Mouse (Mus musculus): ENCODE results near the gene Tlnrd1.
"Not testable (repeated sequence)": the region's sequence is repeated elsewhere in the genome, so short reads cannot be mapped to it uniquely, and the experiment has no call there.

The Tlnrd1 gene

DNA sequence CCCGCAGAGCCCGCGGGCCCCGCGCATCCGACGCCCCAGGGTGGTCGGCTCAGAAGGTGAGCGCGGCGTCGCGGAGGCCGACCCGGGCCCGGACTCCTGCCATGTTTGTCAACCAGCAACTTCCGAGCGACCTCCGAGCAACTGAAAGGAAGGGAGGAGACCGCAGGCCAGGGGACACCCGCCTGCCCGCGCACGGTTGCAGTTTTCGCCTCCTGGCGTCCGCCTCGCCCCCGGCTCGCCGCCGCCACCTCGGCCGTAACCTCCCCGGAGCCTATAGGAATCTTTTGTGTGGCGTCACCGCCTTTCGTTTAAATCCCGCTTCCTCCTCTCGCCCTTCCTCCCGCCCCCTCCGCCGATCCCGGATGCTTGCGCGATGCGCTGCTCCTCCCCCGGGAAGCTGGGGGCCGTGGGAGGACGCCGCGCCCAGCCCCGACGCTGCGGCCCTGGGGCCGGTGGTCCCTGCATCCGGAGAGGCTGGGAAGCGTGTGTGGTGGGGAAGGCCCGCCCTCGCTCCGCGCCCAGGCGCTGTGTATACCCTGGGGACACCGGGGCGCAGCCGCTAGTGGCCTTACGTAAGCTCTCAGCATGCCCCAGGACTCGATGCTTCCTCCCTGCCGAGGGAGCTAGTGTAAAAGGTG lies at the start of gene Tlnrd1, which contains the start of gene Mesd:
TSS of gene Tlnrd1 (minus strand) at position 285 of the 638 bp plus-strand sequence.
TSS of gene Mesd (plus strand) at position 446 of the 638 bp plus-strand sequence.
- peak; percentile 86 for DNase-seq

GRCm38 (mm10) chr7:83921637-83922036 lies 37.5 kb upstream of the Tlnrd1 start:
- DNase-seq: no peak

GRCm38 (mm10) chr7:83920241-83920640 lies 36.1 kb upstream of the Tlnrd1 start:
- DNase-seq: no peak

DNA sequence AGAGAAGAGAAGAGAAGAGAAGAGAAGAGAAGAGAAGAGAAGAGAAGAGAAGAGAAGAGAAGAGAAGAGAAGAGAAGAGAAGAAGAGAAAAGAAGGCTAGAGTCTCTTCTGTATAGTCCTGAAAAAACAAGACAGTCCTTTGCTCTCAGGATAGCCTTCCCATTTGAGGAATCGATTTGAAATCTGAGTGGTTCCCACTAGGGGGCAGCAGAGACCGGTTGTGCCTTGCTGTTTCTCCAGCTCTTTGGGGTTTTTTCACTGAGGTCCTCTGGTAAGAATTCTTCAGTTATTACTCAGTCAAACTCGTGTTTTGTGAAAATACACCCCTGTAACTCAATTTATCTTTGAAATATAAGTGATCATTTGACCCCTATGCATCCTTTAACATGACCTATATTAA lies 30.5 kb upstream of the Tlnrd1 start:
- peak; percentile 46 for DNase-seq

GRCm38 (mm10) chr7:83913995-83914394 lies 29.9 kb upstream of the Tlnrd1 start:
- no peak for DNase-seq

- DNase-seq: no peak
Observed at GRCm38 (mm10) chr7:83913405-83913932, 29.4 kb upstream of the Tlnrd1 start.

DNA sequence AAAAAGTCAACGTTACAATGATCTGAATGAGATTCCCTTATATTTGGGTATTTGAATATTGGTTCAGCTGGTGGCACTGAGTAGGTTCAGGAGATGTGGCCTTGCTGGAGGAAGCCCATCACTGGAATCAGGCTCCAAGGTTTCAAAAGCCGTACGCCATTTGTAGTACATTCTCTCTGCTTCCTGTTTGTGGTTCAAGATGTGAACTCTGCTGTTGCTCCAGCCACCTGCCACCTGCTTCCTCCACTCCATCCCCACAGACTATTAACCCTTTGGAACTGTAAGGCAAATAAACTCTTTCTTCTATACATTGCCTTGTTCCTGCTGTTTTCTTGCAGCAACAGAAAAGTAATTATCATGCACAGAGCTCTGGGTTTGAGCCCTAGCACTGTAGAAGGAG lies 27.8 kb upstream of the Tlnrd1 start:
- DNase-seq: no peak

DNA sequence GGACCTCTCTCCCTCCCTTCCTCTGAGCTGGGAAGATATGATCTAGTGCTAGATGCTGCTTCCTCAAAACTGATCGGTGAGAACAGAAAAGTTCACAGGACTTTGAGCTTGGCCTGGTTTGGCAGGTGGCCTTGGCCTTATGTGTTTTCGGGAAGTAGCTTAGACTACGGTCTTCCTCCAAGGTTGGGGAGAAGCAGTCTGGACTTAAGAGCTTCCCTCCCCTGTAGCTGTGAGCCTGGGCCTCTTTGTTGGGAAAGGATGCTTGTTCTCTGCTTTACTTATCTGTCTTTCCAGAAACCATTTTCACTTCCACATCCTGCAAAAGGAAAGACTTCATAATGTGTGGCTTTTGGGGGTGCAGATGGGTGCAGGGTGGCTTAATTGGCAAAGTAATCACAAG lies 20.7 kb upstream of the Tlnrd1 start:
- DNase-seq: no peak

GRCm38 (mm10) chr7:83902296-83903145 lies 18.4 kb upstream of the Tlnrd1 start:
- no peak for DNase-seq

- DNase-seq: no peak
Observed at GRCm38 (mm10) chr7:83901425-83901824, 17.3 kb upstream of the Tlnrd1 start.

- no peak for DNase-seq
Observed at GRCm38 (mm10) chr7:83900519-83900918, 16.4 kb upstream of the Tlnrd1 start.

DNA sequence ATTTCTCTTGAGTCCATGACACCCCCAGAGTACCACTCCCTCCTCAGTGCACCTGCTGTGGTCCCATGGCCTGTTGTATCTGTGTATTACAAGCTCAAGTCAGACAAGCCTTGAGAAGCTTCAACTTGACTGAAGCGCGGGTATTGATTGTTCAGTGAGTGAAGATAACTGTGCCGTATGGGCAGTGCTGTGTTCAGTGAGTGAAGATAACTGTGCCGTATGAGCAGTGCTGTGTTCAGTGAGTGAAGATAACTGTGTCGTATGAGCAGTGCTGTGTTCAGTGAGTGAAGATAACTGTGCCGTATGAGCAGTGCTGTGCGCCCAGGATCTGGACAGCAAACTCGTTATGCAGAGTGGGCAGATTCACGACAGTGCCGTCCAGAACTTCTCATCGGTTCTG lies 14.2 kb upstream of the Tlnrd1 start:
- DNase-seq: no peak

DNA sequence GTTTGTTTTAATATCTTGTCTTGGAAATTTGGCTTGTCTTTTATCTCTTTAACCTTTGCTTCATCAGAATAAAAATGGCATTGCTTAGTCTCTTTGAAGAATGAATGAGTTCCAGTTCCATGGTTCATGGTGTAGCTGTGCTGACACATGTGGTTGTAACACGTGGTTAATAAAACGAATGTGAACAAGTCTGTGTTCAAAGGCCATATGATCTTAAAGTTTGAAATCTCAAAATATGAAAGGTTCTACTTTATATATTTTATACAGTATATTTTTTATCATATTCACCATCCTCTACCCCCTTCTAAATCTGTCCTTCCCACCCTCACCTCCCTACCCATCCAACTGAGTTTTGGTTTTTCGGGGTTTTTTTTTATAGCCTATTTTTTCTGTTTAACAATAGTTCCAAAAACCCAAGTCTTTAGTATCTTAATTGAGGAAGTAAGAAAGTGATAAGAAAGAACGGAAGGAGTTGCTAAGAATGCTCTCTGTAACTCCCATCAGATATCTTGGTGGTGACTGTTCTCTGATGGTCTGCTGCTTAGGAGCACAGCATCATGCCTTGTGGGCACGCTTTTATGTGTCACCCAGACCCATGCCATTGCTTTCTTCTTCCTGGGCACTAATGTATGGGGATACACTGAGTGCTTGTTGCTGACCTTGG lies 12.1 kb upstream of the Tlnrd1 start:
- DNase-seq: no peak

- DNase-seq: no peak
Observed at GRCm38 (mm10) chr7:83894348-83894747, 10.2 kb upstream of the Tlnrd1 start.

GRCm38 (mm10) chr7:83892333-83892669 lies 8.2 kb upstream of the Tlnrd1 start:
- no peak for DNase-seq

- DNase-seq: peak; percentile 100
Observed at GRCm38 (mm10) chr7:83891433-83892332, 7.6 kb upstream of the Tlnrd1 start.

GRCm38 (mm10) chr7:83889946-83890345 lies 5.8 kb upstream of the Tlnrd1 start:
- DNase-seq: not testable (repeated sequence)

DNA sequence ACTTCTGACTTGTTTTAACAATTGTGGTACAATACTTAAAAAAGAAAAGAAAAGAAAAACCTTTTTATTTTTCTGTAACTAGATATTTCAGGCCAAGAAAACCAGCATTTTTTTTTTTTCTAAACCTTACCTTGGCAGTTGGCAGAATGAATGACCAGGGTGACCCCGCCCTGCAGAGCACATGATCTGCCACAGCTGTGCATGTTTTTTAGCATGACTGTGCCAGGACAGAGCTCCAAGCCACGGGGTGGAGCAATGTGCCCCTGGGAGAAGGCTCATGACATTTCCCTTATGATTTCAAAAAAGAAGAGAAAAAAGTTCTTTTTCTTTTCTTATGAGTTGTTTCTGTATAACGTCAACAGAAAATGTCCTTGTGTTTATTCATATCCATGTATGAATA lies 5.3 kb upstream of the Tlnrd1 start:
- peak; percentile 77 for DNase-seq

GRCm38 (mm10) chr7:83886366-83887129 lies 2.4 kb upstream of the Tlnrd1 start:
- DNase-seq: no peak

DNA sequence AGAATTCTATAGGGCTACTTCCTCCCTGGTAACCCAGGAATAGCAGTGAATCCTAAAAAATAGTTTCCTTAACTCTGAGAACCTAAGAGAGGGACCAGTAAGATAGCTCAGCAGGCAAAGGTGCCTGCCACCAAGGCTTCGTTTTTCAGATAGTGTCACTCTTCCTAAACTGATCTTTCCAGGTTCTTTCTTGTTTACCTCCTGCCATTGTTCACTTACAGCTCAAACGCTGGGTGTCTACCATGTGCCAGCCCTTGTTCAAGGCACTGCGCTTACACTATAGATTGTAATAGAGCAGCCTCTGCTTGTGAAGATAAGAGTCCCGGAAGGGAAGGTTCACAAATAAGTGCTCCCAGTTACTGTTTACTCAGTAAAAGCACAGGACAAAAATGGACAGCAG lies 1.7 kb upstream of the Tlnrd1 start:
- no peak for DNase-seq

- DNase-seq: no peak
Observed at GRCm38 (mm10) chr7:83884921-83885532, 922 bp upstream of the Tlnrd1 start.
